Mouse (Mus musculus) testis, postnatal 10 days (tissue): Measurements from ENCODE around the gene Btf3.
A peak's percentile ranks its signal among the peaks of the same experiment; 100 is the strongest.

Experiments used
- DNase-seq: peaks from one replicate; pipeline ENCODE4 v3.0.0; 2021; ENCODE audit warnings: low spot score

Btf3 gene

GRCm38 (mm10) chr13:98316480-98317245 is at the start of gene Btf3:
Gene Btf3 (minus strand): TSS chr13:98317006.
- peak; percentile 94 for DNase-seq

GRCm38 (mm10) chr13:98365766-98366421 is 49.1 kb upstream of the Btf3 start:
- no peak for DNase-seq

GRCm38 (mm10) chr13:98365081-98365480 is 48.3 kb upstream of the Btf3 start:
- no peak for DNase-seq

GRCm38 (mm10) chr13:98363046-98363445 is 46.2 kb upstream of the Btf3 start:
- DNase-seq = no peak

DNA sequence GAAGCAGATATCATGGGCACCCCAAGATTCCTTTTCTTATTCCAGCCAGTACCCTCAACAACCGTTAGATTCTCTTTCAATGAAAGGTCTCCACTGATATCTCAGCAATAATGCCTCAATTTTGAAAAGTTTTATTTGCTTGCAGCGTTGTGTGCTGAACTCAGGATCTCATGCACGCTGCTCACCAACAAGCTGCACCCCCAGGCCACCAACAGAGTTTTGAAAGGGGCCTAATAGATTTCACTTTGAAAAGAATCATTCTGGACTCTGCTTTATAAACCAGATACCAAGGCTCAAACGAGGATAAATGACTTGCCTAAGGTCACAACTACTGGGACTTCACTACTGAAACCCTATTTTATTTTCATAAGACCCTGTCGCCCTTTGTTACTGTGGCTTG is 44.4 kb upstream of the Btf3 start:
- DNase-seq = no peak

DNA sequence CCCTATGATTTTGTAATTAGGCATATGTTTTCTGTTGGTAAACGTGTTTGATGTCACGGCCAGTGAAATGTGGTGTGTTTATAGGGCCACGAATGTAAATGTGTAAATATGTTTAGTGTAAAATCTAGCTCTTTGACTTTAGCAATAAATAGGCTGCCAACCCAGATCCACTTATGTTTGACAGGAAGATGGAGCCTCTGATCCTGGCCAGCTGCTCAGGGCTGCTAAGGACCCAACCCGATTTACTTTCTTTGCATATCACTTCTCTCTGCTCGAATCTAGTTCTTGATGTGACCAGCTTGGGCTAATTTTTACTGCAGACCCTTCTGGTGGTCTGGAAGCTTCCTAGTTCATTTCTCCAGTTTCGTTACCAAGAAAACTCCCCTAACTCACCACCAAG is 43.6 kb upstream of the Btf3 start:
- DNase-seq = no peak

GRCm38 (mm10) chr13:98359337-98359736 is 42.5 kb upstream of the Btf3 start:
- no peak for DNase-seq

DNA sequence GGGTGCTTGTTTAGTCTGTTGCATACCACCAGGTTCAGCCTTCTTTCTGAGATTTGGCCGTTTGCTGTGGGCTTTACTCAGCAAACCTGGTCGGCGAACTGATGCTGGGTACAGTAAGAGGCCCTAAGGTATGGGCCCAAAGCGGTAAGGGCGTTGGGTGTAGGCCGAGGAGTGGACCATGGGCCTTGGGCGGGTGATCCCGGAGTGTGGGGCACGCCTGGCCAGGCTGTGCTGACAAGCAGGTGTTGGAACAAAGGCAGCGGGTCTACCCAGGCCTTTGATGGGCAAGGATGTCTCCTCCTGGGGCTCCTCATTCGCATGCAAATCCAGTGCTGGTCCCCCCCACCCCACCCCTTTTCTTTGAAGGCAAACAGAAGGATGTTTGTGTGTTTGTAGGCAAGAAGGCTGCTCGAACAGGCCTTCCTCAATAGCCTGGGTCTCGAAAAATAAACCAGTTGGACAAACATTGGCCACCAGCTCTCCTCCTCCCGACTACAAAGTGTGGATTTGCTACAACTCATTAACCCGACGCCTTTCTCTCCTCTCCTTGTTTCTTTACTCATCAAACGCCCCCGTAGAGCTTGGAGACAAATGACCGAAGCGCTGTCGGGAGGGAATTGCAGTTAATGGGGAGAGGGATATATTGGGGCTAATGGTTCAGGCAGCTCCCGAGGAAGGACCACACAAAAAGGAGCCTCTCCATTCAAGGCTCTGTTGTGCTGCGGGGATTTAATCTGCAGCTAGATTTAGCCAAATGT is 41.8 kb upstream of the Btf3 start:
- DNase-seq = no peak

GRCm38 (mm10) chr13:98357433-98358423 is 40.9 kb upstream of the Btf3 start:
- no peak for DNase-seq

DNA sequence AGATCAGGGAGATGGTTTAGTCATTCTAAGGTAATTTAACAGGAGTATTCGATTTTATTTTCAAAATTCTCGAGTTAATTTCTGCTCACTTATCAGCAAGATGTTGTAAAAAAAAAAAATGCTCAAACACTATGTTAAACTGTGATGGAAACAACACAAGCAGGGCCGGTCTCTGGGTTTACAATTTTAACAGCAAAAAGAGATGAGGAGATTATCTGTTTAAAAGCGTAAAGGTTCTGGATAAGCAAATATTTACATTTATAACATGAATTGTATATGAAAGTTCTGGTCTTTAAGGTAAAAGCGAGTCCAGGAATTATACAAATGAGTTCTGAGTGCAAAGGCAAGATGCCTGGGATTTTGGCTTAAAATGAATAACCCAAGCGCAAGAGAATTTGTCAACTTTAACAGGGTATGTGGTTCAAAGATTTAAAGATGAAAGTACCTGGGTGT is 40.2 kb upstream of the Btf3 start:
- DNase-seq = no peak

DNA sequence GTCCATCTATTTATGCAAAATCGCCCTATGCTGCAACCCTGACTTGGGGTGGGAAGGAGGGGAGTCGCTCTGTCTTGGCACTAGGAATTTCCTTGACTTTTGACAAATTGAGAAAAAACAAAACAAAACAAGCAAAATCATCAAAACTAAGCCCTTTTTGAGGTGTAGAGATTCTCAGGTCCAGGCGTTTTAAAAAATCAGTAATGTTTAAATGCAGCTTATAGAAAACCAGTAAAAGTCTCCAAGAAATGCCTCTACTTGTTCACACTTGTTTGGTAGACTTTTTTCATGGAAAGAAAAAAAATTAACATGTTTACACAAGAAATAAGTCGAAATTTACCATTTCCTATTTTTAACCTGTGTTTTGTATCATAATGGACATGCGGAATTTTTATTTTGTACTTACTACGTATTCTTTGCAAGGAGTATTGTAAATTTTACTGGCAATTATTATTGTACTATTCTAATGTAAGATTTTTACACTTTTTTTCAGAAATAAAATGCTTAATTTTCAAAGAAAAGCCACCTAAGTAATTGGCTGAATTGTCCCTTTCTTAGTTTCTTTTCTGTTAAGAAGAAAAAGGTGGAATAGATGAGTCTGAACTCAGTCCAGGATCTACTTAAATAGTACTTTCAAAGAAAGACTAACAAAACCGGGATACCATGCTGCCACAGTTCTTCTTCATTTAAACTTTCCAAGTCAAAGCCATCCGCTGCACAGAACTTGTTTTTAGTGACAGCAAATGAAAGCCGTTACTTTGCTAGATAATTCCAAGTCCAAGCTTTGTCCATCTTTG is 39.6 kb upstream of the Btf3 start:
- DNase-seq = no peak

GRCm38 (mm10) chr13:98355559-98356111 is 38.8 kb upstream of the Btf3 start:
- DNase-seq = peak; percentile 47

DNA sequence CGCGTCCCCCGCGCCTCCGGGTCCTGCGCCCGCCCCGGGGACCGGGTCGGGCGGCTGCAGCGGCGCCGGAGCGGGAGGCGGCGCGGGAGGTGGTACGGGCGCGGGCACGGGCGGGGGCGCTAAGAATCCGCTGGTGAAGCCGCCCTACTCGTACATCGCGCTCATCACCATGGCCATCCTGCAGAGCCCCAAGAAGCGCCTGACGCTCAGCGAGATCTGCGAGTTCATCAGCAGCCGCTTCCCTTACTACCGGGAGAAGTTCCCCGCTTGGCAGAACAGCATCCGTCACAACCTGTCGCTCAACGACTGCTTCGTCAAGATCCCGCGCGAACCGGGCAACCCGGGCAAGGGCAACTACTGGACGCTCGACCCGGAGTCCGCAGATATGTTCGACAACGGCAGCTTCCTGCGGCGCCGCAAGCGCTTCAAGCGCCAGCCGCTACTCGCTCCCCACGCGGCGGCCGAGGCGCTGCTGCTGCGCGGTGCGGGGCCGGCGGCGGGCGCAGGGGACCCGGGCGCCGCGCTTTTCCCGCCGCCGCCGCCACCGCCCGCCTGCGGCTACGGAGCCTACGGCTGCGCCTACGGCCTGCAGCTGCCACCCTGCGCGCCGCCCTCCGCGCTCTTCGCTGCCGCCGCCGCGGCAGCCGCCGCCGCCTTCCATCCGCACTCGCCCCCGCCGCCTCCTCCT is 38.2 kb upstream of the Btf3 start:
- peak; percentile 48 for DNase-seq

DNA sequence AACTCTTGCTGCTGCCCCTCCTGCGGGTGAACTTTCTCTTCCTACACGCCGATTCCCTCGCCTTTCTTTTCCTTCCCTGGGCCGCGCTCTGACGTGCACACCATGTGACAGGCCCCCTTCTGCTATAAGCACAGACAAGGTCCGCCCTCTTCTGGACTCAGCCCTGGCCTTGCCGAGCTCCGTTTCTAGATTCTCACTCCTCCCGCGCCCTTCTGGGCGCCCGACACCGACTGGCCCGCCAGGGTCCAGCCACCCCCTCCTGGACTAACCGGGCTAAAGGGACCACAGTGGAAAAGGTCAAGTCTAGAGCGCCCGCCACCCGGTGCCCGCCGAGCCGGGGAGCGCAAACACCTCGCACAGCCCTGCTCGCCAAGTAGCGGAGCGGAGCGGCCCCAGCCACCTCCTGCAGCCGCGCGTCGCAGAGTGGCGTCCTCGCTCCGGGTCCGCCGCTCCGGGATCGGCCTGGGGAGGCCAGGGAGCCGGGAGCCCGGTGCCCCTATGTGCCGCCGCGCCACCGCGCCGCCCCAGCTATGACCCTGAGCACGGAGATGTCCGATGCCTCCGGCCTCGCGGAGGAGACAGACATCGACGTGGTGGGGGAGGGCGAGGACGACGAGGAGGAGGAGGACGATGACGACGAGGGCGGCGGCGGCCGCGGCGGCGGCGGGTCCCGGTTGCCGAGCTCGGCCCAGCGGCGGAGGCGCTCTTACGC is 37.4 kb upstream of the Btf3 start, which contains the start of gene Foxd1:
Foxd1 (plus strand) TSS at position 153 of the 712 bp plus-strand sequence.
- peak; percentile 51 for DNase-seq

GRCm38 (mm10) chr13:98353709-98354089 is 36.9 kb upstream of the Btf3 start:
- no peak for DNase-seq

- peak; percentile 11 for DNase-seq
Observed at GRCm38 (mm10) chr13:98352381-98352975, 35.7 kb upstream of the Btf3 start.

GRCm38 (mm10) chr13:98351527-98351926 is 34.7 kb upstream of the Btf3 start:
- peak; percentile 76 for DNase-seq

GRCm38 (mm10) chr13:98349491-98349890 is 32.7 kb upstream of the Btf3 start:
- DNase-seq = no peak

DNA sequence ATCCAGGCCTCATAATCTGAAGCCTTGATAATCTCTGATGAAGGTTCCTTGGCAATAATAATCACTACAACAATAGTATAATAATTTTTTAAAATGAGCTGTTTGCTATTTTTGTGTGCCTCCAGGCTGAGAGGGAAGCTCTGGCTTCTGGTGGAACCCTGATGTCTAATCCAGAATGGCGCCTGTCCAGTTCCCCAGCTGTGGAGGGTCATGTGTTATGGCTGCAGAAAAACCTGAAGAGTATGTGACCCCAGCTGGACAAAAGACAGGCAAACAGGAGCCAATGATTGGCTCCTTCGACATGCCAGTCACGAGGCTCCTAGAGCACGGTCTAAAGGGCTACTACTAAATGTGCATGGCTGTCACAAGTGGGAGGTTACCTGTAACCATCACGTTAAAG is 23.7 kb upstream of the Btf3 start:
- peak; percentile 46 for DNase-seq
